Mouse (Mus musculus) stomach, embryonic 15.5 days (tissue): ENCODE data around the gene Mylk3. TPM values are rescaled to one million over a fixed set of nuclear protein-coding genes. Genes with fewer than 3 reads are reported as not detected.

Source experiments
- ATAC-seq: fragments of 200-750 bp; cut with Nextera tagmentation; 2 replicates; pipeline ENCODE4 v1.8.0; 2017; ENCODE audit warnings: low read depth, moderate number of reproducible peaks, moderate TSS enrichment; ENCODE audit not compliant: insufficient read depth, low FRiP score
- H3K27ac ChIP-seq: fragments of 300-500 bp; sonication (generic); 2 replicates; pipeline ENCODE4 v1.5.1; 2015; ENCODE audit warnings: mild to moderate bottlenecking, inconsistent platforms
- H3K27me3 ChIP-seq: fragments of 300-500 bp; sonication (generic); replicated peaks from 2 replicates; pipeline ENCODE4 v1.6.1; 2015; ENCODE audit warnings: inconsistent platforms
- H3K36me3 ChIP-seq: fragments of 300-500 bp; sonication (generic); 2 replicates; pipeline ENCODE4 v1.6.1; 2015; ENCODE audit warnings: inconsistent platforms
- H3K4me1 ChIP-seq: fragments of 300-500 bp; sonication (generic); 2 replicates; pipeline ENCODE4 v1.6.1; 2015; ENCODE audit warnings: inconsistent platforms
- H3K4me2 ChIP-seq: fragments of 300-500 bp; sonication (generic); 2 replicates; pipeline ENCODE4 v1.6.1; 2015; ENCODE audit warnings: mild to moderate bottlenecking, inconsistent platforms
- H3K4me3 ChIP-seq: fragments of 300-500 bp; sonication (generic); replicated peaks from 2 replicates; pipeline ENCODE4 v1.5.1; 2015; ENCODE audit warnings: inconsistent platforms
- H3K9ac ChIP-seq: fragments of 300-500 bp; sonication (generic); 2 replicates; pipeline ENCODE4 v1.6.1; 2015; ENCODE audit warnings: inconsistent platforms
- H3K9me3 ChIP-seq: fragments of 300-500 bp; sonication (generic); 2 replicates; pipeline ENCODE4 v1.6.1; 2016; ENCODE audit warnings: inconsistent platforms
- WGBS: fragments of 180-500 bp; shearing (Covaris S2); methylation state at CpG from one replicate; pipeline ENCODE4 v1.1.7; 2015; 5-methylcytosine and 5-hydroxymethylcytosine counted together
- polyA plus RNA-seq: library from polyadenylated mRNA; unstranded; fragments of >200 nt; fragmentation: Nextera tagmentation; extraction: Ambion mirVana; gene quantifications from 2 replicates; pipeline ENCODE4 v1.2.1, GENCODE M21; 2015

Gene Mylk3
- polyA plus RNA-seq, 1 experiment from 2014 or later = 7.2 TPM

DNA sequence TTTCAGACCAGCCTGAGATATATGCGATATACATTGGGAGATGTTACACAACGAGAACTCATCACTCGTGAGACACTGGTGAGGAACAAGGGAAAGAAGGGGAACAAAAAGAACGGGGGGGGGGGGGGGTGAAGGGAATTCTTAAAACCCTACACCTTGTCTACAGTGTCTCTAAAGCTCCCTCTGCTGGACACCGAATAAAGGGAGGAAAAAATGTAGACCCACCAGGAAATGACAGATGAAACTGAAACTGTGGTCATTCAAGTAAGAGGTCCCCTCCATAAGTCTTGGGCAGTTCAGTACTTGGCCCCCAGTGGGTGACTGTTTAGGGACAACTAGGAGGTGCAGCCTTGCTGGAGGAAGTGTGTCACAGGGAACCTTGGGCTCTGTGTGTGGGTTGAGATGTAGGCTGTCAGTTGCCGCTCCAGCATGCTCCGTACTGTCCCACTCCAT is 21.9 kb upstream of the Mylk3 start:
- H3K27ac ChIP-seq = no peak overlapping the region
- H3K36me3 ChIP-seq = no peaks in the 10 kb centered on the region
- no peak overlapping the region for H3K4me3 ChIP-seq
- WGBS = 64% methylated on average over 7 of the region's 7 CpGs
- H3K9ac ChIP-seq = no peak overlapping the region
- H3K4me1 ChIP-seq = no peaks in the 10 kb centered on the region
- no peak; the same call in 1 of the 2 replicates for ATAC-seq
- no peaks in the 10 kb centered on the region for H3K27me3 ChIP-seq
- H3K4me2 ChIP-seq = no peak overlapping the region
- H3K9me3 ChIP-seq = no peaks in the 10 kb centered on the region

DNA sequence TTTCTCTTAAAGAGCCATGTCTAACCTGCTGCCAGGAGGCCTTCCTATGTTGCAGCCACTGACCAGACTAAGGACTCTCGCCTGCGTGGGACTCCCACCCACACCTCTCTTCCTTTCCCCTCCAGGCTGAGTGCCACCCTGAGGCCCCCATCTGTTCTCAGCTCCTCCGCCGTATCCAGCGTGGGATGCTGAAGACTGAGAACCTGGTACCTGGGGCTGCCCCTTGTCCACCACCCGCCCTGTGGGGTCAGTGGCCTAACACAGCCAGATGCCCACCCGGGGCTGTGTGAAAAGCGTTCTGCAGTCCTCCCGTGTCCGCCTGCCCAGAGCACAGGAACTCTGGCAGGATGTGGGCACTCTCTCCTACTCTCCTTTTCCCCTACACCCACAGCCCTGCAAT is 19.8 kb upstream of the Mylk3 start:
- H3K4me1 ChIP-seq = no peaks in the 10 kb centered on the region
- no peaks in the 10 kb centered on the region for H3K36me3 ChIP-seq
- H3K9me3 ChIP-seq = no peaks in the 10 kb centered on the region
- H3K9ac ChIP-seq = no peak overlapping the region
- no peak overlapping the region for H3K4me2 ChIP-seq
- whole genome bisulfite sequencing = 71% methylated on average over 10 of the region's 10 CpGs
- no peak overlapping the region for H3K4me3 ChIP-seq
- ATAC-seq = no peak
- H3K27me3 ChIP-seq = no peaks in the 10 kb centered on the region
- H3K27ac ChIP-seq = no peak overlapping the region

- Histone ChIP-seq H3K36me3 (no peaks in the 10 kb centered on the region), H3K4me2 (no peak overlapping the region), H3K4me1 (no peaks in the 10 kb centered on the region), H3K27me3 (no peaks in the 10 kb centered on the region), H3K9ac (no peak overlapping the region), H3K4me3 (no peak overlapping the region), H3K9me3 (no peaks in the 10 kb centered on the region), H3K27ac (no peak overlapping the region)
- 35% methylated on average over 3 of the region's 3 CpGs for WGBS
- ATAC-seq = no peak
These were observed 19.3 kb upstream of the Mylk3 start for GRCm38 (mm10) chr8:85405418-85405817.

DNA sequence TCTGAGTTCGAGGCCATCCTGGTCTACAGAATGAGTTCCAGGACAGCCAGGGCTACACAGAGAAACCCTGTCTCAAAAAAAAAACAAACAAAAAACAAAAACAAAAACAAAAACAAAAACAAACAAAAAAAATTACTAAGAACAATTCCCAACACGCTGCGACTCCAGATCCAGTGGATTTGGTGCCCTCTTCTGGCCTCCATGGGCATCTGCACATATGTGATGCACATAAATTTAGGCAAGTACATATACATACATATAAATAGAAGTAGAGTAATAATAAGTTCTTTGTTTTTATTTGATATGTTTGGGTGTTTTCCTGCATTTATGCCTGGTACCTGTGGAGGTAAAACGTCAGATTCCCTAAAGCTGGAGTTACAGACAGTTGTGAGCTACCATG is 12.4 kb upstream of the Mylk3 start:
- Histone ChIP-seq H3K27ac (no peak overlapping the region), H3K4me3 (no peak overlapping the region), H3K9me3 (no peaks in the 10 kb centered on the region), H3K9ac (no peak overlapping the region), H3K4me1 (no peaks in the 10 kb centered on the region), H3K4me2 (no peak overlapping the region), H3K27me3 (no peaks in the 10 kb centered on the region), H3K36me3 (no peaks in the 10 kb centered on the region)
- WGBS = 82% methylated on average over 4 of the region's 4 CpGs
- ATAC-seq = no peak

DNA sequence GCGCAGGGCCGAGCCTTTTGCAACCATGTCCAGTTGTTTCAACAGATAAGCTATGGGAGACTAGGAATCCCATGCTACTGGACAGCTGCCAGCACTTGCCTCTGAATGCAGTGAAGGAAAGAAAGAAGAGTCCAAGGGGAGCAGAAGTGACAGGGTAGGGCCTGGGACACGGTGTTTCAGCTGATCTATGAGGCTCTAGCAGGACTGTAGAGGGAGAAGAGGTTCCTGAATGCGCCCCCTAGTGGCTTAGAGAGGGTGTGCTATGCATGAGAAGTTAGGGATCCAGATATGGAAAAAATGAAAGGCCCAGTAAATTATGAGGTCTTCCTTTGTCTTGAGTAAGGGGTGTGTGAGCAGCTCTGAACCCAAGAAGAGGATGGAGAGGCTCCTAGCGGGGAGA is 11.4 kb upstream of the Mylk3 start:
- no peak for ATAC-seq
- Histone ChIP-seq H3K4me3 (no peak overlapping the region), H3K4me1 (no peaks in the 10 kb centered on the region), H3K27ac (no peak overlapping the region), H3K9ac (no peak overlapping the region), H3K4me2 (no peak overlapping the region), H3K36me3 (no peaks in the 10 kb centered on the region), H3K9me3 (no peaks in the 10 kb centered on the region), H3K27me3 (no peaks in the 10 kb centered on the region)
- WGBS = 53% methylated on average over 5 of the region's 5 CpGs

GRCm38 (mm10) chr8:85396432-85397079 is 10.4 kb upstream of the Mylk3 start:
- Histone ChIP-seq H3K4me2 (no peak overlapping the region), H3K9me3 (no peaks in the 10 kb centered on the region), H3K36me3 (no peaks in the 10 kb centered on the region), H3K27me3 (no peaks in the 10 kb centered on the region), H3K4me1 (no peaks in the 10 kb centered on the region), H3K4me3 (no peak overlapping the region), H3K27ac (no peak overlapping the region), H3K9ac (no peak overlapping the region)
- ATAC-seq = no peak
- 74% methylated on average over 5 of the region's 5 CpGs for WGBS

GRCm38 (mm10) chr8:85395681-85396431 is 9.7 kb upstream of the Mylk3 start:
- H3K36me3 ChIP-seq = no peaks in the 10 kb centered on the region
- no peaks in the 10 kb centered on the region for H3K4me1 ChIP-seq
- ATAC-seq = no peak
- no peaks in the 10 kb centered on the region for H3K9me3 ChIP-seq
- H3K4me3 ChIP-seq = no peak overlapping the region
- H3K27ac ChIP-seq = no peak overlapping the region
- H3K4me2 ChIP-seq = no peak overlapping the region
- 80% methylated on average over 8 of the region's 8 CpGs for WGBS
- H3K9ac ChIP-seq = no peak overlapping the region
- H3K27me3 ChIP-seq = no peaks in the 10 kb centered on the region

- Histone ChIP-seq H3K9ac (no peak overlapping the region), H3K27me3 (no peaks in the 10 kb centered on the region), H3K4me3 (no peak overlapping the region), H3K4me1 (no peaks in the 10 kb centered on the region), H3K36me3 (no peaks in the 10 kb centered on the region), H3K4me2 (no peak overlapping the region), H3K27ac (no peak overlapping the region), H3K9me3 (no peaks in the 10 kb centered on the region)
- 74% methylated on average over 3 of the region's 3 CpGs for WGBS
- no peak for ATAC-seq
These were observed 8.9 kb upstream of the Mylk3 start for GRCm38 (mm10) chr8:85395017-85395416.

DNA sequence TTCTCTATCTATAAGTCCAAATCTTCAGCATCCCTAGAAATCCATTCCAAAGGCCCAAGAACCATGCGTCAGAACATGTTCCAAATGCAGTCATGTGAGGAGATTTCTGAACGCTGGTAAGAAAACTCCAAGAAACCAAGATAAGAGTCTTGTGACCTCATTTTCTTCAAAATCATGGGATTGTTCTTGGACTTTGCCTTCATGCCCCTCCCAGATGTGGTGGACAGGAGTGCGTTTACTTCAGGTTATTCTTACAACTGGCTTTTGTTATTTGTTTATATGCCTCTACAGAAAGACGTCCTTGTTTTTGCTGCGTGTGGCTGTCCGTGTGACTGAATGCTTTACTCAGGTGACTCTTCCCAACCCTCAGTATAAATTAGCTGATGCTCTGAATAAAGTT is 7.1 kb upstream of the Mylk3 start:
- 84% methylated on average over 6 of the region's 6 CpGs for WGBS
- Histone ChIP-seq H3K9me3 (no peaks in the 10 kb centered on the region), H3K4me1 (no peaks in the 10 kb centered on the region), H3K4me3 (no peak overlapping the region), H3K27ac (no peak overlapping the region), H3K36me3 (no peaks in the 10 kb centered on the region), H3K27me3 (no peaks in the 10 kb centered on the region), H3K9ac (no peak overlapping the region), H3K4me2 (no peak overlapping the region)
- no peak for ATAC-seq

- Histone ChIP-seq H3K4me2 (no peak overlapping the region), H3K4me3 (no peak overlapping the region), H3K9me3 (no peaks in the 10 kb centered on the region), H3K27me3 (no peaks in the 10 kb centered on the region), H3K9ac (no peak overlapping the region), H3K36me3 (no peaks in the 10 kb centered on the region), H3K4me1 (no peaks in the 10 kb centered on the region), H3K27ac (no peak overlapping the region)
- 36% methylated on average over 1 of the region's 1 CpGs for WGBS
- ATAC-seq = no peak
These were observed 5.3 kb upstream of the Mylk3 start for GRCm38 (mm10) chr8:85391438-85391837.

- Histone ChIP-seq H3K36me3 (no peaks in the 10 kb centered on the region), H3K4me3 (no peak overlapping the region), H3K4me2 (no peak overlapping the region), H3K27ac (0 out of 2 replicates have a peak overlapping the region, but pooled peaks have one; percentile 33), H3K4me1 (peaks cover 15% of the 10 kb centered on the region), H3K27me3 (no peaks in the 10 kb centered on the region), H3K9ac (no peak overlapping the region), H3K9me3 (no peaks in the 10 kb centered on the region)
- 56% methylated on average over 4 of the region's 4 CpGs for WGBS
- no peak for ATAC-seq
These were observed 4.2 kb downstream of the Mylk3 start for GRCm38 (mm10) chr8:85381926-85382325.

DNA sequence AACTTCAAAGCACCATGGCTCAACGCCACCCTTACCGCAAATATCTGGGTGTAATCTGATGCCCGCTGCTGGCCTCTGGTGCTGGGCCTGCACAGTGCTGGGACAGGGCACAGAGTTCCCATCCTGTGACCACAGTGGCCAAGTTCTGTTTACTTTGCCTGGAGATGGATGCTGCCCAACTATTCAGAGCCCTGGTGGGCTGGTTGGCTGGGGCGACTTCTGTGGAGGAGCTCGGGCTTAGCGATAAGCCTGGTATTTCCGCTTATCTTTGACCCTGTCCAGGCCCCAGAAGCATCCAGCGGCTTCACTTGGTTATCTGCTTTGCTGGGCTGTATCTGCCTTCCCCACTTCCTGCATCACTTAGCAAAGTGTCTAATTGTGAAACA is 5.3 kb downstream of the Mylk3 start:
- H3K9me3 ChIP-seq = no peaks in the 10 kb centered on the region
- no peaks in the 10 kb centered on the region for H3K36me3 ChIP-seq
- H3K4me3 ChIP-seq = no peak overlapping the region
- H3K9ac ChIP-seq = no peak overlapping the region
- ATAC-seq = peak; percentile 89
- 39% methylated on average over 8 of the region's 8 CpGs for WGBS
- no peak overlapping the region for H3K27ac ChIP-seq
- H3K4me1 ChIP-seq = peaks cover 15% of the 10 kb centered on the region
- H3K4me2 ChIP-seq = no peak overlapping the region
- no peaks in the 10 kb centered on the region for H3K27me3 ChIP-seq
